Mouse (Mus musculus) C2C12 (cell line): Measurements from ENCODE around the gene Srgap1. TPM values are rescaled to one million over a fixed set of nuclear protein-coding genes. Genes with fewer than 3 reads are reported as not detected.

ENCODE experiments used
- H3K27me3 ChIP-seq: one replicate; pipeline ENCODE4 v1.6.1; 2011; ENCODE audit not compliant: control insufficient read depth, insufficient read depth, insufficient read length
- H3K36me3 ChIP-seq: one replicate; pipeline ENCODE4 v1.6.1; 2011; ENCODE audit not compliant: control insufficient read depth, insufficient read depth
- H3K4me3 ChIP-seq: one replicate; pipeline ENCODE4 v1.5.1; 2011; ENCODE audit warnings: mild to moderate bottlenecking, control low read depth; ENCODE audit not compliant: poor library complexity, insufficient read depth, severe bottlenecking
- H3K79me2 ChIP-seq: one replicate; pipeline ENCODE4 v1.6.1; 2011; ENCODE audit not compliant: control insufficient read depth, insufficient read depth
- H3K79me3 ChIP-seq: one replicate; pipeline ENCODE4 v1.6.1; 2011; ENCODE audit warnings: low read depth, control low read depth
- H3ac ChIP-seq: one replicate; pipeline ENCODE3; 2011; ENCODE audit warnings: low read depth; ENCODE audit not compliant: control insufficient read depth, insufficient read length
- CEBPB ChIP-seq: IDR thresholded peaks from one replicate; pipeline ENCODE4 v1.6.1; 2011; ENCODE audit warnings: low read depth, mild to moderate bottlenecking, control low read depth, moderate library complexity
- CTCF ChIP-seq: IDR thresholded peaks from one replicate; pipeline ENCODE4 v1.5.1; 2011; ENCODE audit not compliant: control insufficient read depth, insufficient read depth, insufficient read length
- FOSL1 ChIP-seq: IDR thresholded peaks from one replicate; pipeline ENCODE4 v1.8.0; 2011; ENCODE audit warnings: mild to moderate bottlenecking, low read length; ENCODE audit not compliant: poor library complexity, insufficient read depth, severe bottlenecking
- MAX ChIP-seq: IDR thresholded peaks from one replicate; pipeline ENCODE4 v1.6.1; 2011; ENCODE audit warnings: mild to moderate bottlenecking, control low read depth
- MYOD1 ChIP-seq: IDR thresholded peaks from one replicate; pipeline ENCODE4 v1.6.1; 2011; ENCODE audit warnings: low read depth; ENCODE audit not compliant: control insufficient read depth, insufficient read length
- MYOG ChIP-seq: IDR thresholded peaks from one replicate; pipeline ENCODE4 v1.6.1; 2011; ENCODE audit not compliant: control insufficient read depth, insufficient read length; ENCODE audit errors: extremely low read depth
- USF1 ChIP-seq: IDR thresholded peaks from one replicate; pipeline ENCODE4 v1.6.1; 2011; ENCODE audit warnings: low read depth, mild to moderate bottlenecking, control low read depth, moderate library complexity
- polyA plus RNA-seq: library from polyadenylated mRNA; unstranded; fragments of >200 nt; fragmentation: generic; extraction: Trizol; gene quantifications from one replicate; pipeline ENCODE4 v1.2.1, GENCODE M21; 2012; ENCODE audit warnings: missing spikeins

The Srgap1 gene
- polyA plus RNA-seq, 1 experiment = 0.06 TPM

GRCm38 (mm10) chr10:122012321-122012720 lies 34.8 kb downstream of the Srgap1 start:
- H3K36me3 ChIP-seq = no peaks in the 10 kb centered on the region

GRCm38 (mm10) chr10:122008731-122009391 lies 38.3 kb downstream of the Srgap1 start:
- Histone ChIP-seq H3K36me3 (no peaks in the 10 kb centered on the region), H3K27me3 (no peaks in the 10 kb centered on the region), H3K4me3 (no peak overlapping the region), H3K79me3 (no peaks in the 10 kb centered on the region), H3K79me2 (no peaks in the 10 kb centered on the region), H3ac (no peak overlapping the region)
- TF ChIP-seq USF1 = no peak
- TF ChIP-seq CTCF = no peak
- no peak for TF ChIP-seq FOSL1
- TF ChIP-seq CEBPB = no peak
- no peak for TF ChIP-seq MYOG
- TF ChIP-seq MYOD1 = no peak
- TF ChIP-seq MAX = no peak

More at GRCm38 (mm10) chr10:122012321-122012720, 34.8 kb downstream of the Srgap1 start:
- Histone ChIP-seq H3K27me3 (no peaks in the 10 kb centered on the region), H3K79me2 (no peaks in the 10 kb centered on the region), H3K4me3 (no peak overlapping the region), H3K79me3 (no peaks in the 10 kb centered on the region), H3ac (no peak overlapping the region)
- TF ChIP-seq CEBPB (no peak), MAX (no peak), MYOD1 (no peak), CTCF (no peak), FOSL1 (no peak)

- Histone ChIP-seq H3K27me3 (no peaks in the 10 kb centered on the region), H3K4me3 (no peak overlapping the region), H3K36me3 (no peaks in the 10 kb centered on the region), H3K79me3 (no peaks in the 10 kb centered on the region), H3ac (no peak overlapping the region), H3K79me2 (no peaks in the 10 kb centered on the region)
- no peak for TF ChIP-seq MYOG
- TF ChIP-seq MAX = no peak
- no peak for TF ChIP-seq FOSL1
- no peak for TF ChIP-seq MYOD1
- no peak for TF ChIP-seq CTCF
- TF ChIP-seq CEBPB = no peak
- TF ChIP-seq USF1 = no peak
Observed at GRCm38 (mm10) chr10:122008370-122008730, 38.8 kb downstream of the Srgap1 start.

- Histone ChIP-seq H3K27me3 (no peaks in the 10 kb centered on the region), H3K79me2 (no peaks in the 10 kb centered on the region), H3K36me3 (no peaks in the 10 kb centered on the region), H3K79me3 (no peaks in the 10 kb centered on the region), H3ac (no peak overlapping the region), H3K4me3 (no peak overlapping the region)
- TF ChIP-seq USF1 (no peak), CTCF (no peak), CEBPB (no peak), MYOD1 (no peak), FOSL1 (no peak), MAX (no peak), MYOG (no peak)
Observed at GRCm38 (mm10) chr10:122006606-122007005, 40.5 kb downstream of the Srgap1 start.

- H3K79me2 ChIP-seq = no peaks in the 10 kb centered on the region
- no peaks in the 10 kb centered on the region for H3K79me3 ChIP-seq
- H3K27me3 ChIP-seq = no peaks in the 10 kb centered on the region
- H3K4me3 ChIP-seq = no peak overlapping the region
- H3ac ChIP-seq = no peak overlapping the region
- no peaks in the 10 kb centered on the region for H3K36me3 ChIP-seq
- no peak for TF ChIP-seq MYOG
- no peak for TF ChIP-seq USF1
- TF ChIP-seq CEBPB = no peak
- TF ChIP-seq MYOD1 = no peak
- no peak for TF ChIP-seq CTCF
- TF ChIP-seq MAX = no peak
Observed at GRCm38 (mm10) chr10:122006151-122006550, 41.0 kb downstream of the Srgap1 start.

GRCm38 (mm10) chr10:122005560-122005959 lies 41.6 kb downstream of the Srgap1 start:
- Histone ChIP-seq H3K79me3 (no peaks in the 10 kb centered on the region), H3K27me3 (no peaks in the 10 kb centered on the region), H3ac (no peak overlapping the region), H3K36me3 (no peaks in the 10 kb centered on the region), H3K4me3 (no peak overlapping the region), H3K79me2 (no peaks in the 10 kb centered on the region)
- no peak for TF ChIP-seq MAX
- no peak for TF ChIP-seq MYOD1
- TF ChIP-seq USF1 = no peak
- no peak for TF ChIP-seq CTCF
- TF ChIP-seq CEBPB = no peak
- no peak for TF ChIP-seq FOSL1
- TF ChIP-seq MYOG = no peak
